ENCODE assay signal across 8 mouse cellular contexts in genomic region chr7:19508150-19508923, GRCm38 (mm10). TPM values are rescaled to one million over a fixed set of nuclear protein-coding genes. Genes with fewer than 3 reads are reported as not detected.
DNase-seq lines count a peak whose midpoint lies in the region; ATAC-seq lines count a peak whose summit lies in the region.

TSS of gene Bloc1s3 (minus strand) at chr7:19508367.
TSS of gene Trappc6a (plus strand) at chr7:19508395.

- no peaks in the 10 kb centered on the region for H3K36me3 ChIP-seq in hindbrain, embryonic 15.5 days

- peak within 1 kb of the TSS; percentile 72 for H3K9ac ChIP-seq in hindbrain, embryonic 15.5 days

- under 1% methylated on average over 56 of the region's 56 CpGs for WGBS in hindbrain, embryonic 15.5 days

- H3K4me1 ChIP-seq in hindbrain, embryonic 15.5 days (replicated peaks): peaks cover 29% of the 10 kb centered on the region

- peak; percentile 97 for ATAC-seq in hindbrain, embryonic 15.5 days (ENCODE audit: low FRiP score, low read depth)

- peak within 1 kb of the TSS; percentile 65 for H3K4me3 ChIP-seq in hindbrain, embryonic 15.5 days

- DNase-seq in T-cell, adult 2 months (ENCODE audit: low spot score): peak; percentile 84
- DNase-seq in cerebellum, postnatal 36 days: peak; percentile 91 to 95
- DNase-seq in frontal cortex, postnatal 36 days (ENCODE audit: low spot score in 2 of 2): peak; percentile 94 to 95
- DNase-seq in left cerebral cortex, adult 11 months (ENCODE audit: low spot score): peak; percentile 91
- DNase-seq in lung, postnatal 4 days: peak; percentile 94 to 95
- DNase-seq in retina, postnatal 7 days (ENCODE audit: low read depth, low spot score): peak; percentile 90
- DNase-seq in urinary bladder, adult 2 months (ENCODE audit: low spot score): peak; percentile 84

- H3K9me3 ChIP-seq in hindbrain, embryonic 15.5 days: no peaks in the 10 kb centered on the region

- no peaks in the 10 kb centered on the region for H3K27me3 ChIP-seq in hindbrain, embryonic 15.5 days

- peak within 1 kb of the TSS; percentile 89 for H3K4me2 ChIP-seq in hindbrain, embryonic 15.5 days

- H3K27ac ChIP-seq in hindbrain, embryonic 15.5 days (replicated peaks): peak within 1 kb of the TSS; percentile 82

RNA-seq across cellular contexts. Expression of gene Bloc1s3, which starts in this region (rescaled TPM):
- 4.5 and 4.8 TPM in 2 replicates for polyA plus RNA-seq in hindbrain, embryonic 15.5 days (2015; fragmentation: Nextera tagmentation; extraction: Ambion mirVana)
- 6.6 and 7.4 TPM in 2 replicates for polyA plus RNA-seq in urinary bladder, adult 2 months (2012; rRNA removed)

RNA-seq across cellular contexts. Expression of gene Trappc6a, which starts in this region (rescaled TPM):
- 39.4 and 41.4 TPM in 2 replicates for polyA plus RNA-seq in hindbrain, embryonic 15.5 days (2015; fragmentation: Nextera tagmentation; extraction: Ambion mirVana)
- 58.7 and 77.3 TPM in 2 replicates for polyA plus RNA-seq in urinary bladder, adult 2 months (2012; rRNA removed)

Comparison
In these comparisons a context has a peak if more than half of its experiments do, and no peak if none do; other contexts are left out.
1. Peak in every context shown above with its lines: DNase-seq, ATAC-seq, H3K4me3 ChIP-seq and H3K27ac ChIP-seq.